Mouse (Mus musculus) kidney, adult 2 months (tissue): ENCODE results near the gene Cep164. TPM values are rescaled to one million over a fixed set of nuclear protein-coding genes. Genes with fewer than 3 reads are reported as not detected.

ENCODE experiments used
- DNase-seq: peaks from one replicate; pipeline ENCODE4 v3.0.0; 2021
- H3K27ac ChIP-seq: fragments of 200-500 bp; 2 replicates; pipeline ENCODE4 v1.5.1; 2012; ENCODE audit warnings: low read depth, low read length, control low read depth, inconsistent platforms; ENCODE audit not compliant: insufficient read depth
- H3K27me3 ChIP-seq: fragments of 200-500 bp; replicated peaks from 2 replicates; pipeline ENCODE4 v1.6.1; 2012; ENCODE audit warnings: mild to moderate bottlenecking, moderate library complexity, low read length, inconsistent platforms; ENCODE audit not compliant: control insufficient read depth, insufficient read depth
- H3K36me3 ChIP-seq: fragments of 200-500 bp; 2 replicates; pipeline ENCODE4 v1.6.1; 2012; ENCODE audit warnings: mild to moderate bottlenecking, moderate library complexity, low read length, inconsistent platforms; ENCODE audit not compliant: control insufficient read depth, insufficient read depth
- H3K4me1 ChIP-seq: fragments of 200-500 bp; 2 replicates; pipeline ENCODE4 v1.6.1; 2011; ENCODE audit warnings: low read length; ENCODE audit not compliant: control insufficient read depth, insufficient read depth
- H3K4me3 ChIP-seq: fragments of 200-500 bp; 2 replicates; pipeline ENCODE4 v1.5.1; 2011; ENCODE audit warnings: mild to moderate bottlenecking, low read depth, low read length, control low read depth; ENCODE audit not compliant: insufficient read depth
- CTCF ChIP-seq: fragments of 200-500 bp; conservative IDR thresholded peaks from 2 replicates; pipeline ENCODE4 v1.5.1; 2011; ENCODE audit warnings: low read depth, mild to moderate bottlenecking, control low read depth, low read length, moderate library complexity, mixed read lengths; ENCODE audit not compliant: insufficient read depth, insufficient read length
- POLR2A ChIP-seq: fragments of 200-500 bp; IDR thresholded peaks from one replicate; pipeline ENCODE4 v1.6.1; 2011; ENCODE audit warnings: low read depth, low read length, control low read depth
- WGBS: fragments of 180-500 bp; shearing (Covaris S2); methylation state at CpG from one replicate; pipeline ENCODE4 v1.1.7; 2018; 5-methylcytosine and 5-hydroxymethylcytosine counted together
- polyA plus RNA-seq: library from polyadenylated mRNA; depleted of rRNA; stranded (reverse); fragments of >200 nt; gene quantifications from 2 replicates; pipeline ENCODE4 v1.2.3, GENCODE M21; 2012

Cep164 gene
- polyA plus RNA-seq, 1 experiment, result 14.6 TPM

DNA sequence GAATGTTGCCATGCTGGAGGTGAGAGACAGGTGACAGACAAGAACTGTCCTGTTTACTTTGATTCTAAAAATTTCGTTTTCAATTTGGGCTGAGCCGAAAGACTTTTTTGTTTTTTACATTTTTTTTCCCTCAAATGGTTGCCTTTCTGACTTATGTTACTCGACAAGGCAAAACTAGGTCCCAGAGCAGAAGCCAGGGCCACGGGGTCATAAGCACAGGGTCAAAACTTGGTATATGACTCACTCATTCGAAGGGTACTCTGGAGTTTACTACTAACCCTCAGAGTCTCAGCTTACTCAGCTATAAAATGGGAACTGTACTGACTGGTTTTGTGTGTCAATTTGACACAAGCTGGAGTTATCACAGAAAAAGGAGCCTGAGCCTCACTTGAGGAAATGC lies 58.9 kb downstream of the Cep164 start:
- Histone ChIP-seq H3K4me1 (no peaks in the 10 kb centered on the region), H3K4me3 (no peak overlapping the region), H3K27me3 (no peaks in the 10 kb centered on the region), H3K36me3 (peaks cover 2% of the 10 kb centered on the region), H3K27ac (no peak overlapping the region)
- 71% methylated on average over 5 of the region's 5 CpGs for WGBS
- TF ChIP-seq CTCF (no peak), POLR2A (no peak)
- DNase-seq, result no peak

DNA sequence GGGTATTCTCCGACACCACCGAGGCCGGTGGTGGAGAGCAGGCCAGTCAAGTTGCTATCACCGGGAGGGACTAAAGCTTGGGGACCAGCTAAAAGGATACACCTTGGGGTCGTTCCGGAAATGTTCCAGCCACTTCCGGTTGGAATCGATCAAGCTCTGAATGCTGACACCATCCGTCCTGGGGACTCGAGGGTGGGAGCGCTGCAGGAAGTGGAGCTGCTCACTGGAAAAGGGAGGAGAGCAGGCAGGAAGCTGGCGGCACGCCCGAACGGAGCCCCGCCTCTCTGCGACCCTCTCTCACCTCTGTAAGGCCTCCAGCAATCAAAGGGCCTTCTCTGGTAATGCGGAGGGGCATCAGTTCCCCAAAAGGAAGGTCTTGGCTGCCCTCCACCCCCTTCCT lies 60.1 kb downstream of the Cep164 start:
- Histone ChIP-seq H3K36me3 (peaks cover 2% of the 10 kb centered on the region; the same call in 1 of the 2 replicates), H3K27me3 (no peaks in the 10 kb centered on the region), H3K4me1 (no peaks in the 10 kb centered on the region), H3K27ac (no peak overlapping the region), H3K4me3 (no peak overlapping the region)
- WGBS, result 66% methylated on average over 18 of the region's 18 CpGs
- TF ChIP-seq POLR2A (no peak), CTCF (no peak)
- DNase-seq, result no peak

DNA sequence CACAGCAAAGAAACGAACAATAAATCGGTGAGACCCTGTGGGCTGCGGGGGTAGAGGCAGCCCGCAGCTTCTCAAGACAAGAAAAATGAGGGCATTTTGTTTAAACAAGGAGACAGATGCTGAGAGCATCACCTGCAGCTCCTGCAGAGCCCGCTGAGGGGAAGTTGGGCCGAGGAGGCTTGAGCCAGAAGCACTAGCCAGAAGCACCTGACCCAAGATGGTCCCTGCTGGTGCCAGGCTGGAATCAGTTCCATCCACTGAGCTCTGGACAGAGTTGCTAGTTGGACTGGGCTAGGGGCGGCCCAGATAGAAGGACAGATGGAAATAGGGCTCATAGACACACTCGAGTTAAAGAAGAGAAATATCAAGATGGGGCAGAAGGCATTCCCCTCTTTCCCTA lies 61.3 kb downstream of the Cep164 start:
- Histone ChIP-seq H3K36me3 (peaks cover 2% of the 10 kb centered on the region; the same call in 1 of the 2 replicates), H3K27ac (no peak overlapping the region), H3K4me3 (no peak overlapping the region), H3K4me1 (no peaks in the 10 kb centered on the region), H3K27me3 (no peaks in the 10 kb centered on the region)
- TF ChIP-seq POLR2A (no peak), CTCF (no peak)
- DNase-seq, result no peak
- WGBS, result 87% methylated on average over 8 of the region's 8 CpGs

DNA sequence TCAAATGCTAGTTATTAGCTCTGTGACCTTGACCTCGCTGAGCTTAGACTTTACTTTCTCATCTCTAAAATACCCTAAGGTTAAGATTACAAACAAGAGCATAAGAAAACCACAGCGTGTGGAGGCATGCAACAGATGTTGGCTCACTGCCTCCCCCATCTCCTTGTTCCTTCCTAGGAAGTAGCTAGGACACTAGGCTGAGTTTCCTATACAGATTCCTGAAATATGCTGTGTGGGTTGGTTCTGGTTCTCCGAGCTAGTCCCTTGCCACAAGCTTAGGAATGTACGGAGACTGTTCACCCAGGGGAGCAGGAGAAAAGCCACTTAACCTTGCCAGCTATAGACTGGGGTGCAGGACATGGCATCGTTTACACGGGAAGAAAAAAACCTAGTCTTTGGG lies 62.3 kb downstream of the Cep164 start:
- H3K27me3 ChIP-seq, result no peaks in the 10 kb centered on the region
- TF ChIP-seq CTCF (no peak), POLR2A (no peak)
- peaks cover 2% of the 10 kb centered on the region; the same call in 1 of the 2 replicates for H3K36me3 ChIP-seq
- H3K4me1 ChIP-seq, result no peaks in the 10 kb centered on the region
- DNase-seq, result no peak
- H3K4me3 ChIP-seq, result no peak overlapping the region
- WGBS, result 65% methylated on average over 6 of the region's 6 CpGs
- no peak overlapping the region for H3K27ac ChIP-seq

DNA sequence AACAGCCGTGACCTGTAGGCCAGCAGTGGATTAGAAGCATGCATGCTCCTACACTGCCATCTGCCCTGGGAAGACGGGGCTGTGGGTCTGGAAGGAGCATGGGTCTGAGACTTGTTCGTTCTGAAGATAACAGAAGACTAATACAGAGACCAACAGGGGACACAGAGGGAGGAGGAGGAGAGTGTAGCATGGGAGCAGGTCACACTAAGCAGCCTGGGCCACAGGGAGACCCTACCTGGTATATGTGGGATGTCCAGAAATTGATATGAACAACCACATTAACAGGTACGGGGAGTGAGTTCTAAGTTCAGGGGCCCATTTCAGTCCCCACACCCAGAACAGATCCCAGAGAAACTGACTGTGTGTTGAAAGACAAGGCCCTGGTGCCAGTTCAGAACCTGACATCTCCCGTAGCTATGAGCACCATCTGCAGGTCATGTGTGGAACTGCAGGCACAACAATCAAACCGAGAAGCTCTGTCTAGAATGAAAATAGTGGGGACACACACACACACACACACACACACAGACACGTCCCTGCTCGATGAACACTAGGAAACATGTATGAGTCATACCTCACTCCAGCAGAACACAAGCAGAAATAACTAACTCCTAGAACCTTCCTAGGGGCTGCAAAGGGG lies 73.9 kb downstream of the Cep164 start:
- Histone ChIP-seq H3K27me3 (no peaks in the 10 kb centered on the region), H3K4me3 (no peak overlapping the region), H3K4me1 (no peaks in the 10 kb centered on the region), H3K36me3 (no peaks in the 10 kb centered on the region), H3K27ac (no peak overlapping the region)
- 41% methylated on average over 8 of the region's 8 CpGs for WGBS
- DNase-seq, result peak; percentile 56
- peak; percentile 81 for TF ChIP-seq CTCF
- TF ChIP-seq POLR2A, result no peak

DNA sequence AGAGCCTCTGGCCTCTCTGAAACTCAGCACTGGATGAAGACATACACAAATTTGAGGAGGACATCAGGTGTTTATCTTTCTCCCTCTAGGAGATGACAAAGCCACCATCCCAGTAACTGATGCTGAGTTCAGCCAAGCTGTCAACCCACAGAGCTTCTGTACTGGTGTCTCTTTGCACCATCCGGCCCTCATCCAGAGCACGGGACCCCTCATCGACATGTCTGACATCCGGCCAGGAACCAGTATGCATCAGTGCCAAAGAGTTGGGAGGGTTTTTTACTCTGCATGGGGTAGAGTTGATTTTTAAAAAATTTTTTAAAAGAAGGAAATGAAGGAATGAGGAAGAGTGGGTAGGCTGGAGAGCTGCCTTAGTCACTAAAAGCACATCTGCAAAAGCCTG lies 78.6 kb downstream of the Cep164 start:
- TF ChIP-seq POLR2A, result no peak
- TF ChIP-seq CTCF, result no peak
- DNase-seq, result no peak
- no peaks in the 10 kb centered on the region for H3K4me1 ChIP-seq
- no peaks in the 10 kb centered on the region; the same call in 1 of the 2 replicates for H3K27me3 ChIP-seq
- no peak overlapping the region for H3K27ac ChIP-seq
- WGBS, result 85% methylated on average over 4 of the region's 4 CpGs
- no peaks in the 10 kb centered on the region for H3K36me3 ChIP-seq
- H3K4me3 ChIP-seq, result no peak overlapping the region

DNA sequence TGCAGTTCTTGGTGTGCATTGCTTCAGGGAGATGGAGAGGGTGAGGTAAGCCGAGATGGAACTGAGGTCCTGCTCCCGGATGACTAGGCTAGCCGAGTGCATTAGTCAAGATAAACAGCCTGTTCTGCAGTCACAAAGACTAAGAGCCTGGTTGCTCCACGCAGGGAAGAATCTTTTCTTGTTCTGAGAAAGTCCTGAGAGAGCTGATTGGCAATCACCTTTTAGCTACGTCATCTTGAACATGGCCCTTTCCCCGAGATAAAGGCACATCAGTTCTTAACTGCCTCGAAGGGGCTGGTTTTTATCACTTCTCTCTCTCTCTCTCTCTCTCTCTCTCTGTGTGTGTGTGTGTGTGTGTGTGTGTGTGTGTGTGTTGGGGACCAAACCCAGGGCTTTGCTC lies 83.0 kb downstream of the Cep164 start:
- Histone ChIP-seq H3K27ac (no peak overlapping the region), H3K4me1 (no peaks in the 10 kb centered on the region), H3K4me3 (no peak overlapping the region), H3K27me3 (no peaks in the 10 kb centered on the region; the same call in 1 of the 2 replicates), H3K36me3 (no peaks in the 10 kb centered on the region)
- 30% methylated on average over 7 of the region's 7 CpGs for WGBS
- TF ChIP-seq POLR2A, result no peak
- no peak for TF ChIP-seq CTCF
- no peak for DNase-seq

DNA sequence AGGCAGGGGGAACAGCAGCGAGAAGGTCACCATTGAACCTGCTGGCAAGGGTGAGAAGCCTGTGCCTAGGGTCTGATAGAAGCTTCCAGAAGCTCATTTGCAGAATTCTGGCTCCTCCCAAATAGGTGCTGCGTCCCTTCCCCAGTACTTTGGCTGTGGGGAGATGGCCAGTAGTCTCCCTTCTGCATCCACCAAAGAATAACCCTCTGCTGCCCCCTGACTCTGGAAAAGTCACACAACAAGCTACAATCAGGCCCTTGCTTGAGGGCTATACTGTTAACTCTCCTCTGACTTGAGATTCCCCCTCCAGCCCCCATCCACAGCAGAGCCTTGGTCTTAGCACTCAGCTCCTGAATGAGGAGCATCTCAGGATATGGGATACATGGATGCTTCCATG lies 87.9 kb downstream of the Cep164 start:
- no peak overlapping the region for H3K4me3 ChIP-seq
- TF ChIP-seq CTCF, result no peak; the same call in 1 of the 2 replicates
- TF ChIP-seq POLR2A, result no peak
- no peak for DNase-seq
- H3K27ac ChIP-seq, result no peak overlapping the region
- H3K4me1 ChIP-seq, result no peaks in the 10 kb centered on the region
- H3K36me3 ChIP-seq, result no peaks in the 10 kb centered on the region
- 53% methylated on average over 2 of the region's 2 CpGs for WGBS
- no peaks in the 10 kb centered on the region for H3K27me3 ChIP-seq
